7 mouse cellular contexts compared by ENCODE assay signal in genomic region chrX:139684410-139684774, GRCm38 (mm10). TPM values are rescaled to one million over a fixed set of nuclear protein-coding genes. Genes with fewer than 3 reads are reported as not detected.
DNase-seq lines count a peak whose midpoint lies in the region; ATAC-seq and TF ChIP-seq lines count a peak whose summit lies in the region.

No protein-coding gene starts in this region.

- no peaks in the 10 kb centered on the region for H3K27me3 ChIP-seq in thymus, adult 2 months (ENCODE audit: control insufficient read depth, insufficient read depth, low read length)
- H3K27me3 ChIP-seq in forebrain, embryonic 12.5 days, result 0 out of 2 replicates have a peak, but pooled peaks cover 17% of the 10 kb centered on the region
- no peaks in the 10 kb centered on the region for H3K27me3 ChIP-seq in liver, embryonic 13.5 days
- no peaks in the 10 kb centered on the region for H3K27me3 ChIP-seq in stomach, embryonic 16.5 days (ENCODE audit: control insufficient read depth, insufficient read depth, low read length)

- ATAC-seq in forebrain, embryonic 12.5 days (ENCODE audit: low FRiP score), result peak; percentile 34; the same call in 1 of the 2 replicates
- peak; percentile 20 for ATAC-seq in liver, embryonic 13.5 days (ENCODE audit: low read depth)
- ATAC-seq in stomach, embryonic 16.5 days (ENCODE audit: insufficient read depth, low FRiP score), result peak; percentile 61; the same call in 1 of the 2 replicates

- no peaks in the 10 kb centered on the region for H3K9me3 ChIP-seq in forebrain, embryonic 12.5 days
- no peaks in the 10 kb centered on the region for H3K9me3 ChIP-seq in liver, embryonic 13.5 days (replicated peaks)
- no peaks in the 10 kb centered on the region for H3K9me3 ChIP-seq in stomach, embryonic 16.5 days (replicated peaks; ENCODE audit: control insufficient read depth, low read length)

- DNase-seq in thymus, adult 2 months, result no peak
- DNase-seq in thymus, postnatal 14 days, result no peak
- DNase-seq in liver, embryonic 13.5 days, result no peak
- no peak for DNase-seq in left cerebral cortex, adult 8-10 months (ENCODE audit: low spot score in 2 of 2)
- no peak for DNase-seq in natural killer cell, adult 2 months (ENCODE audit: low spot score in 2 of 2)

- H3K4me2 ChIP-seq in forebrain, embryonic 12.5 days, result peak overlapping the region; percentile 65
- H3K4me2 ChIP-seq in liver, embryonic 13.5 days, result peak overlapping the region; percentile 71
- H3K4me2 ChIP-seq in stomach, embryonic 16.5 days (ENCODE audit: low read depth, low read length), result peak overlapping the region; percentile 47

- H3K36me3 ChIP-seq in thymus, adult 2 months (ENCODE audit: control insufficient read depth, insufficient read depth, low read length), result no peaks in the 10 kb centered on the region
- H3K36me3 ChIP-seq in forebrain, embryonic 12.5 days (replicated peaks), result no peaks in the 10 kb centered on the region
- H3K36me3 ChIP-seq in liver, embryonic 13.5 days, result no peaks in the 10 kb centered on the region
- no peaks in the 10 kb centered on the region for H3K36me3 ChIP-seq in stomach, embryonic 16.5 days (ENCODE audit: control insufficient read depth, insufficient read depth, low read length)

- peaks cover 3% of the 10 kb centered on the region; the same call in 1 of the 2 replicates for H3K4me1 ChIP-seq in thymus, adult 2 months (replicated peaks; ENCODE audit: control insufficient read depth, insufficient read depth, low read length)
- H3K4me1 ChIP-seq in forebrain, embryonic 12.5 days, result no peaks in the 10 kb centered on the region
- H3K4me1 ChIP-seq in liver, embryonic 13.5 days (replicated peaks), result peaks cover 12% of the 10 kb centered on the region
- no peaks in the 10 kb centered on the region for H3K4me1 ChIP-seq in stomach, embryonic 16.5 days (ENCODE audit: control insufficient read depth, insufficient read depth, low read length)

- H3K4me3 ChIP-seq in thymus, adult 2 months (ENCODE audit: control insufficient read depth, insufficient read depth, low read length), result peak overlapping the region; percentile 97
- peak overlapping the region; percentile 48 for H3K4me3 ChIP-seq in forebrain, embryonic 12.5 days (replicated peaks)
- H3K4me3 ChIP-seq in liver, embryonic 13.5 days (replicated peaks), result peak overlapping the region; percentile 68
- H3K4me3 ChIP-seq in stomach, embryonic 16.5 days (replicated peaks; ENCODE audit: low read length), result peak overlapping the region; percentile 59

- 5% methylated on average over 8 of the region's 8 CpGs for WGBS in thymus, adult 2 months
- WGBS in forebrain, embryonic 12.5 days, result 17% methylated on average over 8 of the region's 8 CpGs
- WGBS in liver, embryonic 13.5 days (ENCODE audit: insufficient replicate concordance), result 21% methylated on average over 8 of the region's 8 CpGs
- 14% methylated on average over 8 of the region's 8 CpGs for WGBS in stomach, embryonic 16.5 days

- H3K27ac ChIP-seq in thymus, adult 2 months (ENCODE audit: control insufficient read depth, insufficient read depth, low read length), result no peak overlapping the region
- H3K27ac ChIP-seq in forebrain, embryonic 12.5 days, result no peak overlapping the region
- H3K27ac ChIP-seq in liver, embryonic 13.5 days, result no peak overlapping the region
- H3K27ac ChIP-seq in stomach, embryonic 16.5 days (ENCODE audit: low read length), result peak overlapping the region; percentile 51

- no peak for TF ChIP-seq POLR2A in thymus, adult 2 months (IDR thresholded peaks at IDR 0.05; ENCODE audit: control insufficient read depth, extremely low read depth, insufficient read depth, low read length, poor library complexity)

- no peak for TF ChIP-seq CTCF in thymus, adult 2 months (IDR thresholded peaks at IDR 0.05; ENCODE audit: borderline replicate concordance, control insufficient read depth, extremely low read depth, insufficient read depth, low read length, poor library complexity)

- H3K9ac ChIP-seq in forebrain, embryonic 12.5 days, result no peak overlapping the region
- H3K9ac ChIP-seq in liver, embryonic 13.5 days, result peak overlapping the region; percentile 71
- peak overlapping the region; percentile 66 for H3K9ac ChIP-seq in stomach, embryonic 16.5 days (ENCODE audit: low read length)

RNA-seq across cellular contexts. Expression of gene Tbc1d8b, which starts 0.4 kb away (rescaled TPM):
- 1.1 and 1.2 TPM in 2 replicates for polyA plus RNA-seq in thymus, adult 2 months (2012; rRNA removed)
- polyA plus RNA-seq in forebrain, embryonic 12.5 days (2016; fragmentation: Nextera tagmentation; extraction: Ambion mirVana), result 1.7 and 1.8 TPM in 2 replicates
- polyA plus RNA-seq in liver, embryonic 13.5 days (2015; fragmentation: Nextera tagmentation; extraction: Ambion mirVana), result 0.68 and 0.85 TPM in 2 replicates
- 4.1 and 4.7 TPM in 2 replicates for polyA plus RNA-seq in stomach, embryonic 16.5 days (2015; fragmentation: Nextera tagmentation; extraction: Ambion mirVana)
- 1 to 10 TPM; 3.1 to 5.6 (median 4.1) TPM for total RNA-seq in left cerebral cortex, adult 8-10 months (2022)

RNA-seq across cellular contexts. Expression of gene Gm15013, which starts 29.9 kb away (rescaled TPM):
- not detected in 2 replicates for polyA plus RNA-seq in thymus, adult 2 months (2012; rRNA removed)
- polyA plus RNA-seq in forebrain, embryonic 12.5 days (2016; fragmentation: Nextera tagmentation; extraction: Ambion mirVana), result 0.50 TPM in 1 of 2 replicates, not detected in the other
- 0.14 TPM in 1 of 2 replicates, not detected in the other for polyA plus RNA-seq in liver, embryonic 13.5 days (2015; fragmentation: Nextera tagmentation; extraction: Ambion mirVana)
- polyA plus RNA-seq in stomach, embryonic 16.5 days (2015; fragmentation: Nextera tagmentation; extraction: Ambion mirVana), result 0.30 and 0.45 TPM in 2 replicates
- total RNA-seq in left cerebral cortex, adult 8-10 months (2022), result not detected
